Mouse (Mus musculus) liver, adult (tissue): ENCODE results near the gene Nup54.

Experiments used
- GATA4 ChIP-seq: IDR thresholded peaks from 2 replicates; pipeline ENCODE4 v1.6.1; 2014; ENCODE audit warnings: mild to moderate bottlenecking, low read length; ENCODE audit not compliant: insufficient replicate concordance

Gene Nup54

DNA sequence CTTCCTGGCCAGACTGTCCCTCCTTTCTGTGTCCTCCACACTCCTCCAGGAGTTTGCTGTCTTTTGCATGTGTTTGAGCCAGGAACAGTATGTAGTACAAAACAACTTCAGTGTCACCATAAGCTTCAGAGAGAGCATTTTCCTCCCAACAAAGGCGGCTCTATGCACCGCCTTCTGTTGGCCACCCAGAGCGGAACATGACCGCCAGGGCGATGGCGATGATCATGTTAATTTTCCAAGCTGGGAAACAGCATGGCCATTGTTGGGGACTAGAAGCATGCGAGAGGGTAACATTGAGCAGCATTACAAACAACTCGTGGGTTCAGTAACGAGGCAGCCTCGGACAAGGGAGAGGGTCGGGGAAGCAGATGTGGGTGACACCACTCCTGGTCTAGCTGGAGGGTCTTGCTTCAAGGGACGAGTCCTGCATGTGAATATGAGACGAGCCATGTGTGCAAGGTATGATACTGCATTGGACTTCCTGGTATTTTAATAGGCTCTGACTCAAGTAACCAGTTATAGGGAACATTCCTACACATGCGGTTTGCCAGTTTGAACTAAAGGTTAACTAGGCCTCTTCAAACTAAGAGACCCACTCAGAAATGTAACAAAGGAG lies 63.5 kb downstream of the Nup54 start:
- no peak for TF ChIP-seq GATA4

DNA sequence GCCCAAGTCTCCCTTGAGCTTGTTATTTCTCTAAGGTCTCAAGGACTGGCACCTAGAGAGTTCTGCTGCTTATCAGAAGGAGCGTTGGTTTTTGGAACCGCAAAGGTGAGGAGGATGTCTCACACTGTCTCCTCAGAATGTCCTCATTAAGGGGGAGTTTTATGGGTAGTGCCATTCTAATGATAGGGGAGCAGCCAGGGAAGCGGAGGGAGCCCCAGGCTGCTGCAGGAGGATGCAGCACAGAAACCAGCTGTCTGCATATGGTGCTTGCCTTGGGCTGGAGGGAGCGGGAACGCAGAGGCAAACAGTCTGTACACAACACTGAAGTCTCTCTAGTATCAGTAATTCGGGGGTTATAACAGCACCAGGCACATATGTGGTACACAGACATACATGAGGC lies 64.1 kb downstream of the Nup54 start:
- TF ChIP-seq GATA4: no peak

DNA sequence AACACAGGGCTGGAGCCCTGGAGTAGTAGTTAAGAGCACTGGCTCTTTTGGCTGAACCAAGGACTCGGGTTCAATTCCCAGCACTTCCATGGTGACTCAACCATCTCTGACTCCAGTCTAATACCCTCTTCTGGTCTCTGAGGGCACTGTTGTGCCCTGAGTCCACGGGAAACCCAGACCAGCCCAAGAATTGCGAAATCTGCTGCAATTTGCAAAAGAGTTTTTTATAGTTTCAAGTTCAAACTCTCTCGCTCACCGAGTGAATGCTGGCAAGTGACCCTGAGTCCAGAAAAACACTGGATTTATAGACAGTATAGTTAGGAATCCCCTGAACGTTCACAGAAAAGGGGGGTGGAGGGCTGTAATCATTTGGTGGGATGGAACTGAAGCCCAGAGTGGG lies 64.6 kb downstream of the Nup54 start:
- TF ChIP-seq GATA4: no peak

DNA sequence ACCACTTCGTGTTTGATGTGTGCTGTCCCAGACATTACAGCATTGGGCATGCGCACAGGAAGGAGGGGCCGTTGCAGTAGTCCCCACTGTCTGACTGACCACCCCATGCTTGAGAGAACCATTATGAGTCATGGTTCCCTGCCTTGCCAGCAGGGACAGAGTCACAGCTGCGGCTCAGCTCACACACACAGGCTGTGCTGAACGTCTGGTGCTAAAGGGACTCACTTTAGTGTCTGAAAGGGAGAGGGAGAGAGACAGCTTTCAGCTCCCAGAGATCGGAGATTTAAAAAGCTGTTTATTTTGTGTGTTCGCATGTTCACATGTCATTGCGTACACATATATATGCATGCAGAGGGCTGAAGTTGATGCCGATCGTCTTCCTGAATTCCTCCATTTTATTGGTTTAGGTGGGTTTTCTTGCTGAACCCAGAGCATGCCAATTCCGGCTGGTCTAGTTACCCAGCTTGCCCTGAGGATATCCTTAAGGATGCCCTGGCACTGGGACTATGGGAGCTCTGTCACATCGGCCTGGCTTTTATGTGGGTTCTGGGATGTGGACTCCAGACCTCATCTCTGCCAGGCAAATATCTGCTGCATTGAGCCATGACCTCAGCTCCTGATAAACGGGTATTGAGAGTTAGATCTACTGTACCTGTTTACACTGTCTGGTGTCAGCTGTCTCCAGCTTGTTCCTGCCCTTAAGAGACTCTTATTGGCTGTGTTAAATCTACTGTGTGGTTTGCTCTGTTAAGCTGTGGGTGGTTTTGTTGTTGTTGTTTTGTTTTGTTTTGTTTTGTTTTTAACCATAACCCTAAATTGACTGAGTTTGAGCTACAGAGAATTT lies 65.6 kb downstream of the Nup54 start:
- no peak for TF ChIP-seq GATA4

GRCm38 (mm10) chr5:92368392-92368791 lies 66.6 kb downstream of the Nup54 start:
- no peak for TF ChIP-seq GATA4

DNA sequence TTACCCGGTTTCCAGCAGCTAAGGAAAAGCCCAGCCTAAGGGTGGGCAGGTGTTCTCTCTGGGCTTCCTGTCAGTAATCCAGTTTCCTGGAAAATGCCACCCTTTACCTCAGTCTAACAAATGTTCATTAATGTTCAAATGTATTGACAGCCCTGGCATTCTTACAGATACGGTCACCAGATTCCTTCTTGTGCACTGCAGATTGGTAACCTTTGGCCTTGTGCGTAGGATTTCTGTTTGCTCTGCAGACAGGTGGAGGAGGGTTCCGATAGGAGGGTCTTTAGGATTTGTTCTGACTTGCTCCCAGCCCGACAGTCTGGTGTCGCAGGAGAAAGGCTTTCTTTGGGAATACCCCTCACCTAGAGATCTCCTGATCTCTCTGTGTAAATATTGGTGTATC lies 68.5 kb downstream of the Nup54 start:
- no peak for TF ChIP-seq GATA4
